ENCODE assay signal across 18 mouse cellular contexts in genomic region chr5:143079806-143080205, GRCm38 (mm10).
"Had no signal": no experiment of that assay in that cellular context is flagged by ENCODE, and none has a peak within 500 bp of the region (broad histone marks: within the 10 kb centered on the region; RNA-seq: fewer than 3 reads in every experiment).

No protein-coding gene starts in this region.

- H3K9ac ChIP-seq: lung, embryonic 14.5 days; midbrain, embryonic 13.5 days; midbrain, embryonic 15.5 days; neural tube, embryonic 13.5 days; neural tube, embryonic 15.5 days had no signal

- H3K4me1 ChIP-seq: midbrain, embryonic 10.5 days; midbrain, embryonic 13.5 days; midbrain, embryonic 15.5 days; neural tube, embryonic 13.5 days; neural tube, embryonic 15.5 days had no signal

- H3K4me2 ChIP-seq: lung, embryonic 14.5 days; midbrain, embryonic 13.5 days; midbrain, embryonic 15.5 days; neural tube, embryonic 13.5 days; neural tube, embryonic 15.5 days had no signal

- H3K27ac ChIP-seq: midbrain, embryonic 10.5 days; midbrain, embryonic 13.5 days; midbrain, embryonic 15.5 days; neural tube, embryonic 13.5 days; neural tube, embryonic 15.5 days had no signal

- ATAC-seq: midbrain, embryonic 13.5 days; midbrain, embryonic 15.5 days had no signal

- H3K27me3 ChIP-seq: midbrain, embryonic 13.5 days; midbrain, embryonic 15.5 days; neural tube, embryonic 13.5 days; neural tube, embryonic 15.5 days had no signal

- DNase-seq: lung, adult 18-20 months; lung, embryonic 14.5 days; lung, postnatal 10 days; lung, postnatal 4 days; retina, postnatal 1 day; right cerebral cortex, adult 18-20 months; right cerebral cortex, postnatal 25 days; right cerebral cortex, postnatal 4 days; spleen, adult 18-20 months; thymus, adult 18-20 months; thymus, postnatal 25 days; thymus, postnatal 4 days had no signal

- H3K9me3 ChIP-seq: midbrain, embryonic 10.5 days; midbrain, embryonic 13.5 days; midbrain, embryonic 15.5 days; neural tube, embryonic 13.5 days; neural tube, embryonic 15.5 days had no signal

- H3K4me3 ChIP-seq: midbrain, embryonic 10.5 days; midbrain, embryonic 13.5 days; midbrain, embryonic 15.5 days; myocyte; neural tube, embryonic 13.5 days; neural tube, embryonic 15.5 days had no signal
